Mouse (Mus musculus) adrenal gland, adult 18-20 months (tissue): ENCODE results near the gene Tmem214. TPM values are rescaled to one million over a fixed set of nuclear protein-coding genes. Genes with fewer than 3 reads are reported as not detected.

Experiments
- total RNA-seq, 2 experiments: library from RNA; stranded (reverse); gene quantifications; 1 replicate in 1 of 2; 2 replicates in 1 of 2; pipeline ENCODE4 v1.2.3; 2021

Tmem214 gene
- total RNA-seq, 2 experiments from 2014 or later = 54.0 to 57.3 TPM

Other genes with a start within 250 kb of the Tmem214 start
- 10 to 100 TPM; 38.7 to 43.8 TPM for gene Slc35f6, start 220.1 kb upstream of the Tmem214 start, total RNA-seq
- gene Cenpa, start 201.2 kb upstream of the Tmem214 start, total RNA-seq = 1 to 10 TPM; 6.5 to 7.6 TPM
- gene Dpysl5, start 156.4 kb upstream of the Tmem214 start, total RNA-seq = 1 to 10 TPM; 1.7 to 1.8 TPM
- 10 to 100 TPM; 60.7 to 76.5 TPM for gene Mapre3, start 53.4 kb upstream of the Tmem214 start, total RNA-seq
- 1 to 10 TPM; 8.3 TPM for gene Agbl5, start 20.7 kb downstream of the Tmem214 start, total RNA-seq
- 100 to 1,000 TPM; 219 to 254 TPM for gene Ost4, start 39.8 kb downstream of the Tmem214 start, total RNA-seq
- 10 to 100 TPM; 36.3 to 38.9 TPM for gene Emilin1, start 45.4 kb downstream of the Tmem214 start, total RNA-seq
- gene Khk, start 53.4 kb downstream of the Tmem214 start, total RNA-seq = 10 to 100 TPM; 58.3 to 59.0 TPM
- 1 to 10 TPM; 1.0 to 1.9 TPM for gene Cgref1, start 77.6 kb downstream of the Tmem214 start, total RNA-seq
- gene Preb, start 92.3 kb downstream of the Tmem214 start, total RNA-seq = 100 to 1,000 TPM; 146 to 149 TPM
- 1 to 10 TPM; 1.3 to 2.4 TPM for gene Tcf23, start 100.7 kb downstream of the Tmem214 start, total RNA-seq
- gene Atraid, start 180.3 kb downstream of the Tmem214 start, total RNA-seq = 100 to 1,000 TPM; 104 to 109 TPM
- gene Slc5a6, start 180.9 kb downstream of the Tmem214 start, total RNA-seq = 10 to 100 TPM; 31.6 to 33.1 TPM
- 10 to 100 TPM; 17.5 to 25.4 TPM for gene Cad, start 186.8 kb downstream of the Tmem214 start, total RNA-seq
- gene Dnajc5g, start 238.3 kb downstream of the Tmem214 start, total RNA-seq = not detected
- gene Slc30a3, start 240.2 kb downstream of the Tmem214 start, total RNA-seq = not detected
- under 1 TPM in 1 of 2 experiments, not detected in 1; 0.35 TPM for gene Trim54, start 248.7 kb downstream of the Tmem214 start, total RNA-seq